ENCODE assay signal across 11 mouse cellular contexts in the genomic region with DNA sequence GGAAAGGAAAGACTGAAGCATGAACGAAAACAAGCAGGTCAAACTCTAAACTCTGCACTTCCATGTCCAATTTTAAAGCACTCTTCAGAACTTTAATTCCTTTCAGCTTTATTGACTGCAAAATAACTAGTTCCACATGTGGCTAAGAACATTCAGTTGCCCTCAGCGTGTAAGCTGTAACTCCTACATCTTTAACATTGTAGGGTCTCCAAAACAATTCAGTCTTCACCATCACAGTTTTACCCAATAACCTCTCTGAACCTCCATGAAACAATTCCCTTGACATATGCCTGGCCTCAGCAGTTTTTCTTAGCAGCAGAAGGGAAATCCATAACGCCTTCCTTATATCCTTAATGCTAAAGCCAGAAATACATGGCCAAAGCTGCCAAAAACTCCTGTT.
"Had no signal": no experiment of that assay in that cellular context is flagged by ENCODE, and none has a peak within 500 bp of the region (broad histone marks: within the 10 kb centered on the region; RNA-seq: fewer than 3 reads in every experiment).

No protein-coding gene starts in this region.

- H3K9ac ChIP-seq: kidney, embryonic 15.5 days; liver, embryonic 14.5 days; midbrain, embryonic 13.5 days; stomach, embryonic 15.5 days had no signal

- H3K36me3 ChIP-seq: kidney, embryonic 15.5 days; midbrain, embryonic 13.5 days; stomach, embryonic 15.5 days had no signal

- H3K4me1 ChIP-seq: kidney, embryonic 15.5 days; midbrain, embryonic 13.5 days; stomach, embryonic 15.5 days had no signal

- H3K9me3 ChIP-seq: kidney, embryonic 15.5 days; midbrain, embryonic 13.5 days; stomach, embryonic 15.5 days had no signal

- DNase-seq: kidney, postnatal 25 days; layer of hippocampus, adult 9-11 months; layer of hippocampus, postnatal 36 days; lung, adult 18-20 months; right cerebral cortex, postnatal 14 days; thymus, adult 2 months; thymus, postnatal 25 days had no signal

- H3K27ac ChIP-seq: kidney, embryonic 15.5 days; liver, embryonic 14.5 days; midbrain, embryonic 13.5 days; stomach, embryonic 15.5 days had no signal

- H3K4me3 ChIP-seq: kidney, embryonic 15.5 days; midbrain, embryonic 13.5 days; stomach, embryonic 15.5 days had no signal

- H3K4me2 ChIP-seq: kidney, embryonic 15.5 days; midbrain, embryonic 13.5 days; stomach, embryonic 15.5 days had no signal

- ATAC-seq: midbrain, embryonic 13.5 days had no signal

- H3K27me3 ChIP-seq: kidney, embryonic 15.5 days; midbrain, embryonic 13.5 days; stomach, embryonic 15.5 days had no signal
